Mouse (Mus musculus) heart, embryonic 11.5 days (tissue): ENCODE data around the gene Crip2. TPM values are rescaled to one million over a fixed set of nuclear protein-coding genes. Genes with fewer than 3 reads are reported as not detected.

Experiments used
- ATAC-seq: fragments of 200-750 bp; cut with Nextera tagmentation; replicated peaks from 2 replicates; pipeline ENCODE4 v1.8.0; 2017; ENCODE audit warnings: moderate library complexity; ENCODE audit not compliant: insufficient number of reproducible peaks, low FRiP score, low TSS enrichment
- H3K27ac ChIP-seq: fragments of 300-500 bp; sonication (generic); 2 replicates; pipeline ENCODE4 v1.5.1; 2014; ENCODE audit warnings: mild to moderate bottlenecking, low read depth, low read length
- H3K27me3 ChIP-seq: fragments of 300-500 bp; sonication (generic); 2 replicates; pipeline ENCODE4 v1.6.1; 2014; ENCODE audit warnings: mild to moderate bottlenecking, low read length, mixed read lengths; ENCODE audit not compliant: control insufficient read depth, insufficient read depth
- H3K36me3 ChIP-seq: fragments of 300-500 bp; sonication (generic); 2 replicates; pipeline ENCODE4 v1.6.1; 2014; ENCODE audit warnings: mild to moderate bottlenecking, low read length, moderate library complexity, mixed read lengths; ENCODE audit not compliant: control insufficient read depth, insufficient read depth
- H3K4me1 ChIP-seq: fragments of 300-500 bp; sonication (generic); 2 replicates; pipeline ENCODE4 v1.6.1; 2014; ENCODE audit warnings: low read length; ENCODE audit not compliant: control insufficient read depth, insufficient read depth
- H3K4me2 ChIP-seq: fragments of 300-500 bp; sonication (generic); 2 replicates; pipeline ENCODE4 v1.6.1; 2014; ENCODE audit warnings: mild to moderate bottlenecking, moderate library complexity
- H3K4me3 ChIP-seq: fragments of 300-500 bp; sonication (generic); 2 replicates; pipeline ENCODE4 v1.5.1; 2014; ENCODE audit warnings: low read depth, low read length
- H3K9ac ChIP-seq: fragments of 300-500 bp; sonication (generic); 2 replicates; pipeline ENCODE4 v1.6.1; 2014; ENCODE audit warnings: mild to moderate bottlenecking, low read depth, low read length, moderate library complexity
- H3K9me3 ChIP-seq: fragments of 300-500 bp; sonication (generic); replicated peaks from 2 replicates; pipeline ENCODE4 v1.6.1; 2016; ENCODE audit warnings: low read length; ENCODE audit not compliant: control insufficient read depth
- WGBS: fragments of 180-500 bp; shearing (Covaris S2); extraction: QIAGEN DNeasy Blood & Tissue Kit; methylation state at CpG from one replicate; pipeline ENCODE4 v1.1.7; 2014; ENCODE audit not compliant: insufficient replicate concordance; 5-methylcytosine and 5-hydroxymethylcytosine counted together
- polyA plus RNA-seq: library from polyadenylated mRNA; unstranded; fragments of >200 nt; fragmentation: Nextera tagmentation; extraction: Ambion mirVana; gene quantifications from 2 replicates; pipeline ENCODE4 v1.2.1, GENCODE M21; 2014

Crip2 gene
- polyA plus RNA-seq, 1 experiment from 2014 or later, result 1,118 TPM

- Histone ChIP-seq H3K27ac (0 out of 2 replicates have a peak overlapping the region, but pooled peaks have one; percentile 22), H3K4me3 (no peak overlapping the region), H3K4me1 (peaks cover 9% of the 10 kb centered on the region; the same call in 1 of the 2 replicates), H3K9ac (no peak overlapping the region), H3K27me3 (no peaks in the 10 kb centered on the region), H3K36me3 (peaks cover 38% of the 10 kb centered on the region), H3K9me3 (no peaks in the 10 kb centered on the region), H3K4me2 (no peak overlapping the region)
- peak; percentile 22; the same call in 1 of the 2 replicates for ATAC-seq
- 77% methylated on average over 20 of the region's 20 CpGs for WGBS
Measured at GRCm38 (mm10) chr12:113119516-113120410, 20.3 kb upstream of the Crip2 start.

GRCm38 (mm10) chr12:113124726-113125125 lies 15.3 kb upstream of the Crip2 start:
- H3K9ac ChIP-seq, result no peak overlapping the region
- no peak for ATAC-seq
- peak overlapping the region; percentile 31; the same call in 1 of the 2 replicates for H3K27ac ChIP-seq
- peaks cover 56% of the 10 kb centered on the region for H3K36me3 ChIP-seq
- H3K9me3 ChIP-seq, result no peaks in the 10 kb centered on the region
- no peak overlapping the region for H3K4me3 ChIP-seq
- H3K4me1 ChIP-seq, result peaks cover 4% of the 10 kb centered on the region; the same call in 1 of the 2 replicates
- no peaks in the 10 kb centered on the region for H3K27me3 ChIP-seq
- H3K4me2 ChIP-seq, result no peak overlapping the region
- WGBS, result 63% methylated on average over 6 of the region's 6 CpGs

- no peak overlapping the region for H3K27ac ChIP-seq
- H3K4me1 ChIP-seq, result peaks cover 39% of the 10 kb centered on the region
- H3K9ac ChIP-seq, result no peak overlapping the region
- peaks cover 70% of the 10 kb centered on the region for H3K36me3 ChIP-seq
- no peak overlapping the region for H3K4me2 ChIP-seq
- H3K27me3 ChIP-seq, result no peaks in the 10 kb centered on the region
- WGBS, result 90% methylated on average over 8 of the region's 8 CpGs
- no peaks in the 10 kb centered on the region for H3K9me3 ChIP-seq
- H3K4me3 ChIP-seq, result no peak overlapping the region
- no peak for ATAC-seq
Measured at GRCm38 (mm10) chr12:113130732-113131131, 9.3 kb upstream of the Crip2 start.

GRCm38 (mm10) chr12:113131601-113132000 lies 8.4 kb upstream of the Crip2 start:
- no peaks in the 10 kb centered on the region for H3K27me3 ChIP-seq
- H3K36me3 ChIP-seq, result peaks cover 72% of the 10 kb centered on the region
- H3K4me3 ChIP-seq, result no peak overlapping the region
- WGBS, result 93% methylated on average over 14 of the region's 14 CpGs
- peak overlapping the region; percentile 96 for H3K27ac ChIP-seq
- peaks cover 47% of the 10 kb centered on the region for H3K4me1 ChIP-seq
- no peak for ATAC-seq
- H3K9me3 ChIP-seq, result no peaks in the 10 kb centered on the region
- no peak overlapping the region for H3K4me2 ChIP-seq
- H3K9ac ChIP-seq, result no peak overlapping the region

- peak; percentile 80 for ATAC-seq
Measured at GRCm38 (mm10) chr12:113132567-113132966, 7.5 kb upstream of the Crip2 start.

GRCm38 (mm10) chr12:113133260-113133659 lies 6.8 kb upstream of the Crip2 start:
- Histone ChIP-seq H3K4me2 (no peak overlapping the region), H3K27me3 (no peaks in the 10 kb centered on the region), H3K9ac (no peak overlapping the region), H3K36me3 (peaks cover 70% of the 10 kb centered on the region), H3K4me1 (peaks cover 60% of the 10 kb centered on the region), H3K27ac (peak overlapping the region; percentile 96), H3K4me3 (no peak overlapping the region), H3K9me3 (no peaks in the 10 kb centered on the region)
- ATAC-seq, result 0 out of 2 replicates have a peak, but pooled peaks have one; percentile 2
- 73% methylated on average over 9 of the region's 9 CpGs for WGBS

More at GRCm38 (mm10) chr12:113132567-113132966, 7.5 kb upstream of the Crip2 start:
- no peak overlapping the region for H3K4me3 ChIP-seq
- no peaks in the 10 kb centered on the region for H3K27me3 ChIP-seq
- H3K4me1 ChIP-seq, result peaks cover 56% of the 10 kb centered on the region
- H3K27ac ChIP-seq, result peak overlapping the region; percentile 96
- no peaks in the 10 kb centered on the region for H3K9me3 ChIP-seq
- WGBS, result 31% methylated on average over 2 of the region's 2 CpGs
- H3K4me2 ChIP-seq, result no peak overlapping the region
- no peak overlapping the region for H3K9ac ChIP-seq
- H3K36me3 ChIP-seq, result peaks cover 76% of the 10 kb centered on the region

GRCm38 (mm10) chr12:113133861-113134403 lies 6.1 kb upstream of the Crip2 start:
- no peaks in the 10 kb centered on the region for H3K27me3 ChIP-seq
- H3K36me3 ChIP-seq, result peaks cover 63% of the 10 kb centered on the region
- no peak overlapping the region for H3K4me3 ChIP-seq
- peak overlapping the region; percentile 96; the same call in 1 of the 2 replicates for H3K27ac ChIP-seq
- ATAC-seq, result no peak
- no peak overlapping the region; the same call in 1 of the 2 replicates for H3K9ac ChIP-seq
- 67% methylated on average over 5 of the region's 5 CpGs for WGBS
- peaks cover 67% of the 10 kb centered on the region for H3K4me1 ChIP-seq
- H3K4me2 ChIP-seq, result no peak overlapping the region
- H3K9me3 ChIP-seq, result no peaks in the 10 kb centered on the region

- peaks cover 72% of the 10 kb centered on the region for H3K4me1 ChIP-seq
- ATAC-seq, result no peak
- H3K9ac ChIP-seq, result no peak overlapping the region; the same call in 1 of the 2 replicates
- H3K4me3 ChIP-seq, result no peak overlapping the region
- H3K36me3 ChIP-seq, result peaks cover 59% of the 10 kb centered on the region
- H3K4me2 ChIP-seq, result no peak overlapping the region
- no peaks in the 10 kb centered on the region for H3K27me3 ChIP-seq
- H3K9me3 ChIP-seq, result no peaks in the 10 kb centered on the region
- H3K27ac ChIP-seq, result no peak overlapping the region; the same call in 1 of the 2 replicates
- WGBS, result 75% methylated on average over 4 of the region's 4 CpGs
Measured at GRCm38 (mm10) chr12:113134502-113134901, 5.5 kb upstream of the Crip2 start.
